Mouse (Mus musculus): ENCODE data around the gene Zfyve19.
A peak's percentile ranks its signal among the peaks of the same experiment; 100 is the strongest.

DNA sequence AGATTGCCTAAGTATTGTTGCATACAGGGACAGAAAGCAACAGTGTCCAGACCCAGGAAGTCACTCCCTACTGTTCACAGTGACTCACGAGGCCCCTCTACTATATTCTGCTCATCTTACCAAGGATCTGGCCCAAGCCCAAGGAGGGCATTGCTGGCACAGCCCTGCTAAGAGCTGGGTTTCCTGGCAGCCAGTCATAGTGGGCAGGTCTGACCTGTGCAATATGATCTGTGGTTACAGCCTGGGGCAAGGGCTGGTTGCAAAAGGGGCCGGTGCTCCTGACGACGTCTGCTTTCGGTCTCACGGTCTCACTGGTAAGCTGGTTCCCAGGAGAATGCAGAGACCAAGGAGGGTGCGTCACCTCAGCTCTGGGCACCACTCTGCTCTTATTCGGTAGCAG lies 54.6 kb downstream of the Zfyve19 start:
- TF ChIP-seq CEBPB (IDR thresholded peaks at IDR 0.05; ENCODE audit: insufficient read depth, poor library complexity, severe bottlenecking): 0 out of 2 replicates have a peak, but pooled peaks have one; percentile 33
- TF ChIP-seq POLR2A (IDR thresholded peaks at IDR 0.05; ENCODE audit: insufficient read length, low read depth): peak; percentile 27
- TF ChIP-seq TCF3 (IDR thresholded peaks at IDR 0.05; ENCODE audit: insufficient read length, low read depth): no peak
- no peak for TF ChIP-seq MAX (IDR thresholded peaks at IDR 0.05; ENCODE audit: low read depth)
- TF ChIP-seq REST (IDR thresholded peaks at IDR 0.05; ENCODE audit: insufficient read depth, insufficient read length): no peak
- no peak for TF ChIP-seq USF1 (IDR thresholded peaks at IDR 0.05; ENCODE audit: low read depth)
- peak in 1 of 3 experiments; percentile 30 for TF ChIP-seq MYOD1 (IDR thresholded peaks at IDR 0.05; ENCODE audit: control insufficient read depth in 1 of 3, insufficient read length in 2 of 3, low read depth in 2 of 3)
- TF ChIP-seq E2F4 (IDR thresholded peaks at IDR 0.05; ENCODE audit: insufficient read depth): no peak

Data from myocyte (in vitro differentiated cells).